Mouse (Mus musculus) bone marrow macrophage, adult 2 months (primary cell): Measurements from ENCODE around the gene Ckb. TPM values are rescaled to one million over a fixed set of nuclear protein-coding genes. Genes with fewer than 3 reads are reported as not detected.

Experiments used
- H3K27ac ChIP-seq: 2 replicates; pipeline ENCODE4 v1.5.1; 2012; ENCODE audit warnings: low read depth, low read length; ENCODE audit not compliant: insufficient read depth
- H3K4me1 ChIP-seq: 2 replicates; pipeline ENCODE4 v1.6.1; 2012; ENCODE audit warnings: low read length; ENCODE audit not compliant: control insufficient read depth, insufficient read depth
- H3K4me3 ChIP-seq: 2 replicates; pipeline ENCODE4 v1.5.1; 2012; ENCODE audit warnings: mild to moderate bottlenecking, low read length, moderate library complexity; ENCODE audit not compliant: insufficient read depth
- CTCF ChIP-seq: IDR thresholded peaks from 2 replicates; pipeline ENCODE4 v1.5.1; 2012; ENCODE audit warnings: low read depth, mild to moderate bottlenecking, low read length, moderate library complexity
- POLR2A ChIP-seq: IDR thresholded peaks from 2 replicates; pipeline ENCODE4 v1.6.1; 2012; ENCODE audit warnings: mild to moderate bottlenecking, low read depth, low read length, borderline replicate concordance
- polyA plus RNA-seq: library from polyadenylated mRNA; stranded (reverse); fragments of >200 nt; gene quantifications from 2 replicates; pipeline ENCODE4 v1.2.4, GENCODE M21; 2012; ENCODE audit not compliant: missing spikeins, insufficient read depth, insufficient read length

Gene Ckb
- polyA plus RNA-seq, 1 experiment, result 396 TPM

GRCm38 (mm10) chr12:111693341-111694270, 21.5 kb upstream of the Ckb start:
- no peak overlapping the region for H3K27ac ChIP-seq
- no peak overlapping the region for H3K4me3 ChIP-seq
- TF ChIP-seq CTCF, result no peak
- TF ChIP-seq POLR2A, result no peak
- H3K4me1 ChIP-seq, result peaks cover 48% of the 10 kb centered on the region

- Histone ChIP-seq H3K27ac (no peak overlapping the region), H3K4me3 (no peak overlapping the region), H3K4me1 (peaks cover 41% of the 10 kb centered on the region)
- no peak for TF ChIP-seq POLR2A
- TF ChIP-seq CTCF, result no peak
These were observed 20.8 kb upstream of the Ckb start for GRCm38 (mm10) chr12:111692899-111693298.

- peak overlapping the region; percentile 36 for H3K27ac ChIP-seq
- no peak overlapping the region for H3K4me3 ChIP-seq
- no peak for TF ChIP-seq POLR2A
- no peak for TF ChIP-seq CTCF
- peaks cover 37% of the 10 kb centered on the region for H3K4me1 ChIP-seq
These were observed 19.3 kb upstream of the Ckb start for GRCm38 (mm10) chr12:111691346-111691872.

- Histone ChIP-seq H3K27ac (no peak overlapping the region), H3K4me1 (peaks cover 28% of the 10 kb centered on the region)
- TF ChIP-seq CTCF, result no peak
- no peak for TF ChIP-seq POLR2A
These were observed 17.3 kb upstream of the Ckb start for GRCm38 (mm10) chr12:111689426-111689825.

DNA sequence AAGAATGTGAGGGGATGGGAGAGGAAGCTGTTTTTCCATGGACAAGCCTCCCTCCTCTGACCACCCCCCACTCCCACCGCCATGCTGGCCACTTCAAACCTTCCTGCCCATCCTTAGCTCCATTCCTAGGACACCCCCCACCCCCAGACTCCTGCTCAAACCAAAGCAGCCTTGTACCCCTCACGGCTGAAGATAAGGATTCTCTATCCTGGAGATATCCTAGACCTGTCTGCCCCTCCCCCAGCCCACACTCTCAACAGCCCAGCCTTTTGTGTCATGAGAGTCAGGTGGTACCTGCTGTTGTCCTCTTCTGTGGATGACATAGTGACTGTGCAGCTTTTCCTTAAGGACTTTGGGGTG, 15.9 kb upstream of the Ckb start:
- no peak for TF ChIP-seq POLR2A
- no peak for TF ChIP-seq CTCF
- H3K27ac ChIP-seq, result no peak overlapping the region
- no peak overlapping the region for H3K4me3 ChIP-seq
- peaks cover 20% of the 10 kb centered on the region for H3K4me1 ChIP-seq

More at GRCm38 (mm10) chr12:111689426-111689825, 17.3 kb upstream of the Ckb start:
- H3K4me3 ChIP-seq, result no peak overlapping the region

GRCm38 (mm10) chr12:111687350-111688068, 15.4 kb upstream of the Ckb start:
- peaks cover 20% of the 10 kb centered on the region for H3K4me1 ChIP-seq
- no peak overlapping the region for H3K4me3 ChIP-seq
- TF ChIP-seq CTCF, result no peak
- no peak for TF ChIP-seq POLR2A
- no peak overlapping the region for H3K27ac ChIP-seq

GRCm38 (mm10) chr12:111686390-111686789, 14.3 kb upstream of the Ckb start:
- no peak overlapping the region for H3K4me3 ChIP-seq
- H3K27ac ChIP-seq, result no peak overlapping the region
- TF ChIP-seq CTCF, result no peak
- TF ChIP-seq POLR2A, result no peak
- H3K4me1 ChIP-seq, result peaks cover 14% of the 10 kb centered on the region

DNA sequence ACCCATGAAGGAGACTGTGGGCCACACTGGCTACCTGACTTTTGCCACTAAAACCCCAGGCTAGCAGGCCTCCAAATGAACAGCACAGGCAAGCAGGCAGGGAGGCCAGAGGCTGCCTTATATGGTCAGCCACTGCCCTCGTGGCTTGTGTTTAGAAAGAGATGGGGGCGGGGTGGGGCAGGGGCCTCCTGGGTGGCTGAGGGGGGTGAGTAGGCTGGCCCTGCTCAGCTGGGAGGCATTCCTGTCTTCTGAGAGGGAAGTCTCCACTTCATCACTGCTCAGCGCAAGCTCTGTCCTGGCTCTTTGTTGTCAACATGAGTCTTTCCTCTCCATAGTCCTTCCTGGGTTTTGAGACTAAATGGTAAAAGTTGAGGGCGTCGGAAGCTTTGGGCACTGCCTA, 10.7 kb upstream of the Ckb start:
- H3K4me3 ChIP-seq, result no peak overlapping the region
- TF ChIP-seq CTCF (no peak), POLR2A (no peak)
- H3K4me1 ChIP-seq, result peaks cover 8% of the 10 kb centered on the region
- no peak overlapping the region for H3K27ac ChIP-seq

DNA sequence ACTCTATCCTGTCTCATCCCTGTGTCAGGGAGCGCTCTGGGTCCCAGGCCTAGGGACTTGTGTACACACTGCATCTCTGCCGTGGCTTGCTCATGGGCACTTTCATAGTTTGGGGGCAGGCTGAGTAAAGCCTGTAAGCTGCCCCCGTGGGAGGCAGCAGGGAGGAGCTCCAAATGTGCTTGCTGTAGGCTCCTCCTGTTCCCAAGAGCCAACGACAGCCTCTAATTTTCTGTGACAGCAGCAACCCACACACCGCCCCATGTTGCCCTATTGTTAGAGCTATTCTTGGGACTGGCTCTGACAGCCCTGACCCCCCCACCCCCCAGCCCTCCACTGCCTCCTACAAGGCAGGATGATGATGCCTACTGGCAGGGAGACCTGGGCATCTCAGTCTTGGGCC, 9.9 kb upstream of the Ckb start:
- H3K27ac ChIP-seq, result no peak overlapping the region
- peaks cover 13% of the 10 kb centered on the region for H3K4me1 ChIP-seq
- H3K4me3 ChIP-seq, result no peak overlapping the region
- no peak for TF ChIP-seq CTCF
- no peak for TF ChIP-seq POLR2A

GRCm38 (mm10) chr12:111681305-111681704, 9.2 kb upstream of the Ckb start:
- Histone ChIP-seq H3K4me1 (peaks cover 17% of the 10 kb centered on the region), H3K4me3 (no peak overlapping the region), H3K27ac (no peak overlapping the region)
- no peak for TF ChIP-seq CTCF
- TF ChIP-seq POLR2A, result no peak
